Mouse (Mus musculus) adipocyte (in vitro differentiated cells): ENCODE measurements at regions not wholly inside any gene's neighbourhood (a gene's known extent, or its start where the extent isn't known, plus 50 kb on each side); places are given as distances from the start of the nearest gene placed in this dataset.

Experiments used
- DNase-seq: peaks from one replicate; pipeline ENCODE4 v3.0.0-alpha.2; 2016; ENCODE audit warnings: low spot score

DNA sequence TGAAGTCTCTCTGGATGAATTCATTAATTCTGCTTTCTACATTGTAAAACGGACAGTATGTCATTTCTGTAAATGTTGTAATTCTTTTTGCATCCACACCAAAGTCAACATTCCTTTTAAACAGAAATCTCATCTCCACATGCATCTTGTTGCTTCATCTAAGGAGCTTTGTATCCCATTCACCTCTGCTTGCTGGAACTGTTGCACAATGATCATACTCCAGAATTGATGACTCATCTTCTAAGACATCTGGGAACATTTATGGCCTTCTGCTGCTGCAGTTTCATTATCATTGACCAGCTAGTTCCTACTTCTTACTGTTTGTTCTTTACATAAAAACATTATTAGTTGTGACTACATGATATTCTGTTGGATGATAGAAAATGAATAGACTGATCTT, 1926.9 kb upstream of the Gm38303 start:
- peak; percentile 40 for DNase-seq

DNA sequence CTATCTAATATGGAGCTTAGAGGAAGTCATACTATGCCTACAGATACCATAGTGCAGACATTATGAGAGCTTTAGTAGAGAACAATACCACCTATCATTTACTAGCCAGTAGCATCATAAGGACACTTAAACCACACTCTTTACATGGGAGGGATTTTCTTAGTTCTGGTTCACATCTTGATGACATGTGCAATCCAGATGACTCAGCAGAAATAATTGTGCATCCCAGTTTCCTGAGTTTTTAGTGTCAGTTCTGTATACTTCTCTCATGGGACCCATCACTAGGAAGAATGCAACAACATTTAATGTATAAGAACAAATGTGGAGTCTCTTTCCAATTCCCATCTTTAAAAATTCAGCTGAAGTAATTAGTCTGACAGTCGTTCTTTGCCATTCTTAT, 1922.2 kb upstream of the Gm38303 start:
- DNase-seq: no peak

DNA sequence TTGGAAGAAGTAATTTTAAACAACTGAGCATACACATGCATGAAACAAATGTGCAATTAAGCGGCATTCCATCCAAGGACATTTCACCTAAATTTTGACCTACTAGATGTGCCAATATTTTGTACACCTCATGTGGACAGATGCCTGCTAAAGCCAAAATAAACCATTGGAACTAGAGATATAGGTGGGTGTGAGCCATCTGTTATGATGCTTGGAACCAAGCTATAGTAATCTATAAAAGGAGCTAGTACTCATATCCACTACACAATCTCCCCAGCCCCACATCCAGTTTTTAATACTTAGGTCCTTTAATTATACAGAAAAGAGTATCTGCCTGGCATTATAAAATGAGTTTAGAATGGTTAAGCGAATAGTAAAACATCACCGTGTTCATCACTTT, 1910.7 kb upstream of the Gm38303 start:
- no peak for DNase-seq

DNA sequence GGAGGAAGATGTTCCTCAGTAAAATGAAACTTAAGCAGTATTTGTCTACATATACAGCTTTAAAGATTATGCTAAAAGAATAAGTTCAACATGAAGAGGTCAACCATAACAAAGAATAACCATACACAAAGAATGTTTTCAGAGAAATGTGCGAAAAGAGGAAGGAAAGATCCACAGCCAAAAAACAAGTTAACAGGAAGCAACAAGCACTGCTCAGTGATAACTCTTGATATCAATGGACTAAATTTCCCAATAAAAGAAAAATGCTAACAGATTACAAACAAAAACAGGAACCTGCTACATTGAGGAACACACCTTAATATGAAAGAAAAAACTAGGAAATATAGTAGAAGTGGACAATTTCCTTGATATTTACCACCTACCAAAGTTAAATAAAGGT, 1905.5 kb upstream of the Gm38303 start:
- DNase-seq: no peak

DNA sequence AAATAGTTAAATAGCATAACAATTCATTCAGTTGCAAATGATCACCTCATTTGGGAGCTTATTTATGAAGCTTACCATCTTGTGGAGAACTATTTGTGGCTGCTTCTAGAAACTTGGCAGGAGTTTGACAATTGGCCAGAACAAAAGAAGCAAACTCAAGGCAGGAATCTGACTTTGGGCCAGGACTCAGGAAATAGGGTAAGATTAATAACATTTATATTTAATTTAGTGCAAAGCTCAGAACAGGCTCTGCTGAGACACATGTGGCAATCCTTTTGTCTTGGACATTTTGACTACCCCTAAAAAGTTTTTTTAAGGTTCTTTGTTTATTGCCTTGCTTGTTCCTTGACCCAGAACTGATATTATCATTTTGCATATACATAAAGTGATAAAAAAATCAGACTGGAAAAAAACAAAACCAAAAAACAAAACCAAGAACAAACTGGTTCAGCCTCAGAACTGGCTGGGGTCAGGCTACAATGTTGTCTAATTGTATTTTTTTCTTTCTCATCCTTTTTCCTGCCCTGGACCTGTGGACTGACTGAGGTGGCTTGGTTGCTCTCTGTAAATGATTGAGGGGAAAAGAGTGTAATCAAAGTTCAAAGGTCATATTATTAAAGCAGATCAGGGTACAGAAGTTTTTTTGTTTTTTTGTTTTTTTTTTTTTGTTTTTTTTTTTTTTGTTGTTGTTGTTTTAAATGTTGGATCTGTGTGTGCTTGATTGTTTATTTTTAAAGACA, 1892.4 kb upstream of the Gm38303 start:
- peak; percentile 59 for DNase-seq

DNA sequence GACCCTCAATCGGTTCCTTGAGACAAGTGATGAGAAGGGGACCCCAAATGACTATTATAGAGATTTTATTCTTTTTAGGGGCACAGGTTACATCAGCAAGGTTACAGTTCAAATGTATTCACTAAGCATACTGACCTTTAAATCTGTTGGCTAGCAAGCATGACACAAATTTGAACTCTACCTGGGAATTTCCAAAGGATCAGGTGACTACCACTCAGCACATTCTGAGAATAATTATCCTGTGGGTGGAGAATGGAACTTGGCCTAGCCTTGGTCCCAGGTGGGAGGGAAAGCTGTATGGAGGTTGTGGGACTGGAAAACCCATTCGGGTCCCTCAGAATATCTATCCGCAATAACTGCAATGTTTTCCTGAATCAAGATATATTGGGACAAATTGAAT, 1891.3 kb upstream of the Gm38303 start:
- no peak for DNase-seq

DNA sequence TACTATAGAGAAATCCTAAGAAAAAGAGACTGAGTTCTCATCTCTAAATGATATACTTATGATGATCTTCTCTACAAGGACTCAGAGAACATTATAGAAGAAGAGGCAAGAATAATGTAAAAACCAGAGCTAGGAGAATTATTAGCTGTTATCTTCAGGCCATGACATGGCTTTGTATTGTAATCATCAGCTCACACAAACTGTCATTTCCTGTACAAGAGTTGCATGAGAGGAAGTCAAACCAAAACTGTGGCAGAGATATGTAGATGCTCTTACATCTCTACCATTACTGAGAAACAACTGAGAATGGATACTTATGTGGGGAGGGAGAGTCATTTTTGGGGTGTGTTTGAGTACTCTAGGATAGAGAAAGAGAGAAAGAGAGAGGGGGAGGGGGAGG, 1889.4 kb upstream of the Gm38303 start:
- no peak for DNase-seq

DNA sequence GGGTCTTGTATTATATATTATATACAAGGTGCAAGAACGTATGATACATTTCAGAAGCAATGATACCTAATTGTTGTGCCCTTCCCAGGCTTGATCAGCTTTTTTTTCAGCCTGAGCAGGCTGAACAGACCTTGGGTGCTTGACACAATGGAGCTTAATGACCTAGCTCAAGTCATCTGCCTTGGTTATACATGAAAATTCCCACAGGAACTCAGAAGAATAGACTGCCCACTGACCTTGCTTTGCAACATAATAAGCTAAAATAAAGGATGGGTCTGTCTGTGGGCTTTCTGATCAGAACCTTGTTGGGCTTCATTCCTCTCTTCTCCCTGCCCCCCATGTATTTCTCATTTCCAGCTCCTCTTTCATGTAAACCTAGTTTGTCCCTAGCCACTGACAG, 1880.6 kb upstream of the Gm38303 start:
- DNase-seq: no peak

DNA sequence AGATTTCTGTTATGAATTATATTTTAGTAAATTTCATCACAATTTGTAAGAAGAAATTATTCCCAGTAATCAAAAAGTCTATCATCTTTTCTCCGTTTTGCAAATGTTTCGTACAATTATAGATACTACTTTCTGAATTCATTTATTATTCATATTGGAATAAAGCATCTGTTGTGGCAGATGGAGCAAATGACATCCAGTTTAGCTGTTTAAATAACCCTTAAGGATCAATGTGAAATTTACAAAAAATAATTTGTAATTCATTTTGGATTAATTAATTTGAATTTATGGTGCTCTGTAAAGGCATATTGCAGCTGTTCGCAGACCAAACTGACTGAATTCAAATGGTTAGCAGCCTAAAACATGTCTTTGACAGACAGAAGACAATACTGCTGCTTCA, 1879.3 kb upstream of the Gm38303 start:
- DNase-seq: no peak

DNA sequence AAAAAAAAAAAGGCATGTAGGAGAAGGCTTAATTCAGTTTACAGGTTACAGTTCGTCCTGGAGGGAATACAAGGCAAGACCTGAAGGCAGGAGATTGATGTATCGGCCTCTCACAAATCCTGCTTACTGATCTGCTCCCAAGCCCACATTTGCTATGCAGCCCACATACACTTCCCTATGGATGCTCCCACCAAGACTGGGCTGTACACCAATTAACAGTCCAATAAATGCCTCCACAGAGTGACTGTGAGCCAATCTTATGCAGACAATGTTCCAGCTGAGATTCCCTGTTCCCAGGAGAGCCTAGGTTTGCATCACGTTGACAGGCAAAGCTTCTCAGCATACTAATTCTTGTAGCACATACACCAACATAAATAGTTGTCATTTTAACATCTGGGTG, 1837.9 kb upstream of the Gm38303 start:
- no peak for DNase-seq

DNA sequence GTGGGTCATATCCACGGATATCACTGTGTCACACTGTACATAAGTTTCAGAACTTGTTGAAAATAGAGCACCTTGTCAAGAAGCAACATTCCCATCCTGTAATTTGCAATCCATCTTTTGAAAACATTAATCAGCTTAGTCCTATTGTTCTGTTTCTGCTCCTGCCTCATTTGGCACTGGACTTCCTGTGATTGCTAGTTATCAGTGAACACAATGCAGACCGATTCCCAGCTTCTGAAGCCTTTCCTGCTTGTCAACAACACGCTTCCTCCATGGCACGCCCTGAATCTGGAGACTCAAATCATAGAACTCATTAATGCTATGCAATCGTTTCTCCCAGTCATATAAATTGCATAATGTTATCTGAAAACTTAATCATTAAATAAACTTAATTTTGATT, 1815.8 kb upstream of the Gm38303 start:
- no peak for DNase-seq
